Mouse (Mus musculus) heart, embryonic 13.5 days (tissue): ENCODE measurements around the gene Usf3. TPM values are rescaled to one million over a fixed set of nuclear protein-coding genes. Genes with fewer than 3 reads are reported as not detected.

Experiments
- ATAC-seq: fragments of 200-750 bp; cut with Nextera tagmentation; 2 replicates; pipeline ENCODE4 v1.8.0; 2017; ENCODE audit warnings: moderate TSS enrichment; ENCODE audit not compliant: insufficient number of reproducible peaks, low FRiP score, low TSS enrichment; ENCODE audit errors: extremely low read depth
- H3K27ac ChIP-seq: fragments of 300-500 bp; sonication (generic); replicated peaks from 2 replicates; pipeline ENCODE4 v1.5.1; 2015; ENCODE audit warnings: moderate library complexity, mild to moderate bottlenecking, inconsistent platforms
- H3K27me3 ChIP-seq: fragments of 300-500 bp; sonication (generic); replicated peaks from 2 replicates; pipeline ENCODE4 v1.6.1; 2015; ENCODE audit warnings: mild to moderate bottlenecking, inconsistent platforms
- H3K36me3 ChIP-seq: fragments of 300-500 bp; sonication (generic); 2 replicates; pipeline ENCODE4 v1.6.1; 2015; ENCODE audit warnings: mild to moderate bottlenecking, inconsistent platforms
- H3K4me1 ChIP-seq: fragments of 300-500 bp; sonication (generic); 2 replicates; pipeline ENCODE4 v1.6.1; 2015; ENCODE audit warnings: inconsistent platforms
- H3K4me2 ChIP-seq: fragments of 300-500 bp; sonication (generic); 2 replicates; pipeline ENCODE4 v1.6.1; 2015; ENCODE audit warnings: inconsistent platforms, mild to moderate bottlenecking, moderate library complexity
- H3K4me3 ChIP-seq: fragments of 300-500 bp; sonication (generic); 2 replicates; pipeline ENCODE4 v1.5.1; 2015; ENCODE audit warnings: moderate library complexity, mild to moderate bottlenecking, inconsistent platforms
- H3K9ac ChIP-seq: fragments of 300-500 bp; sonication (generic); 2 replicates; pipeline ENCODE4 v1.6.1; 2015; ENCODE audit warnings: inconsistent platforms, mild to moderate bottlenecking, moderate library complexity
- H3K9me3 ChIP-seq: fragments of 300-500 bp; sonication (generic); 2 replicates; pipeline ENCODE4 v1.6.1; 2016; ENCODE audit warnings: inconsistent platforms
- WGBS: fragments of 180-500 bp; shearing (Covaris S2); methylation state at CpG from one replicate; pipeline ENCODE4 v1.1.7; 2015; ENCODE audit warnings: mixed read lengths; 5-methylcytosine and 5-hydroxymethylcytosine counted together
- polyA plus RNA-seq: library from polyadenylated mRNA; unstranded; fragments of >200 nt; fragmentation: Nextera tagmentation; extraction: Ambion mirVana; gene quantifications from 2 replicates; pipeline ENCODE4 v1.2.1, GENCODE M21; 2015

The Usf3 gene
- polyA plus RNA-seq, 1 experiment from 2014 or later = 1.8 TPM

DNA sequence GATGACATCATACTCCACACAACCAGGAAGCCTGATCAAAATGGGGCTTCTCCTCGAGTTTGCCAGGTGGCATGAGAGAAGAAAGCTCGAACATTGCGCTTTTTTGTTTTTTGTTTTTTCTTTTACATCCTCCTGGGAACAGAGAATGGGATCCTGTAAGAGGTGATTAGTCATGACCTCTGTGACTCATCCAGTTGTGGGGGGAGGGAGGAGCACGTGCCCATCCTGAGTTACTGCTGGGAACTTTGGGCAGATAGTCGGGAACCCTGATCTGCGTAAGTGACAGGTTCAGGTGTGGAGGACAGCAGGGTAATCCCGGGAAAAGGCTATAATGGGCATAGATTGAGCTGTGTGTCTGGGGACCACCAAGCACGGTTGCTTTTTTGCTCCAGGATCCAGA lies 67.4 kb downstream of the Usf3 start:
- H3K4me1 ChIP-seq = peaks cover 19% of the 10 kb centered on the region
- no peak overlapping the region for H3K27ac ChIP-seq
- no peaks in the 10 kb centered on the region for H3K27me3 ChIP-seq
- no peak for ATAC-seq
- no peak overlapping the region for H3K9ac ChIP-seq
- no peaks in the 10 kb centered on the region for H3K36me3 ChIP-seq
- no peaks in the 10 kb centered on the region for H3K9me3 ChIP-seq
- no peak overlapping the region for H3K4me3 ChIP-seq
- WGBS = 55% methylated on average over 8 of the region's 8 CpGs
- H3K4me2 ChIP-seq = no peak overlapping the region

DNA sequence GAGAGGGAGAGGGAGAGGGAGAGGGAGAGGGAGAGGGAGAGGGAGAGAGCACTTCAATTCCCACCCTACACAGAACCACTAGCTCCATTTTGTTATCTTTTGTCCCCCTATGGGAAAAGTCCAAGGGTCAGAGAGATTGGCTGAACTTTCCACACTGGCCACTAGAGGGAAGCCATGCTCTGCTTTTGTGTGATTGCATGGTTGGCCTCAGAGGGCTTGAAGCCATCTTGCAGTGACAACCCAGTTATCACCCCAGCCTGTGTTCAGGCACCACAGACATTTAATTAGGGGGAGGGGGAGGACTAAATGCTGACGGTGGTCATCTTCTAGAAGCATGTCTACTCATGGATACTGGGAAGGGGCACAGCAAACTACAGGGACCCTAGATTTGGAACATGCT lies 69.6 kb downstream of the Usf3 start:
- no peak for ATAC-seq
- no peak overlapping the region for H3K9ac ChIP-seq
- H3K9me3 ChIP-seq = no peaks in the 10 kb centered on the region
- H3K27me3 ChIP-seq = no peaks in the 10 kb centered on the region
- H3K27ac ChIP-seq = no peak overlapping the region
- H3K36me3 ChIP-seq = no peaks in the 10 kb centered on the region
- H3K4me2 ChIP-seq = no peak overlapping the region
- peaks cover 19% of the 10 kb centered on the region for H3K4me1 ChIP-seq
- 5% methylated on average over 1 of the region's 1 CpGs for whole genome bisulfite sequencing
- no peak overlapping the region for H3K4me3 ChIP-seq

DNA sequence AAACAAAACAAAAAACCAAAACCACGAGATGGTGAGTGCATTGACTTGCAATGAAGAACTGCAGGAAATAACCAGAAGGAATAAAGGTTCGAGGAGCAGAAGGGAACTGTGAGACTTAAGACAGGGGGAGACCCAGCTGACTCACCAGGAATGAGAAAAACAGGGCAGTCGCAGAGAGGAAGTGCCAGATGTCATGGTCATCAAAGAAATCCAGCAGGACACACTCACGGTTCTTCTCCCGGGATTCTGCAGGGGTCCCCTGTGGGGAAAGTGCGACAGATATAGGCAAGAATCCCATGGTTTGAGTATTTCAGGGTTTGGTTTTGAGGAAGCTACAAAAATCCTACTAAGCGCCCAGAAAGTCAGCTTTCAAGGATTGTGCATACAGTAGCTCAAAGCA lies 70.3 kb downstream of the Usf3 start:
- ATAC-seq = no peak
- Histone ChIP-seq H3K27me3 (no peaks in the 10 kb centered on the region), H3K4me1 (peaks cover 14% of the 10 kb centered on the region), H3K27ac (no peak overlapping the region), H3K4me2 (no peak overlapping the region), H3K4me3 (no peak overlapping the region), H3K36me3 (no peaks in the 10 kb centered on the region), H3K9ac (no peak overlapping the region), H3K9me3 (no peaks in the 10 kb centered on the region)
- 59% methylated on average over 7 of the region's 7 CpGs for WGBS

DNA sequence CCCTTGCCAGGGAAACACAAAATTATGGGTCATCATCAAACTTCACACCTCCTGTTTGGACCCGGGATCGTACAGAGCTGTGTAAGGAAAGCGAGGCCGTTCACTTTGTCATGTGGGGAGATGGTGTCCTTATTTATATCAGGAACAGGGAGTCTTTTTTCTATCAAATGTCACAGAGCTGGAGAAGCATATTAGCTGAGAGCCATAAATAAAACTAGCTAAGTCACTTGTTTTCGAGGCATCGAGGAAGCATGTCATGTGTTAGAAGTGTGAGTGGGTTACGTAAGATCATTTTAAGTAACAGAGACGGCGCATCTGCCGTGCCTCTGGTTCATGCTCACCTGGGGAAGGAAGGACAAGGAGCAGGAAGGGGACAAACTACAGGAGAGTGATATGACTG lies 76.9 kb downstream of the Usf3 start:
- Histone ChIP-seq H3K4me2 (no peak overlapping the region), H3K4me1 (0 out of 2 replicates have a peak, but pooled peaks cover 2% of the 10 kb centered on the region), H3K27me3 (no peaks in the 10 kb centered on the region), H3K9me3 (no peaks in the 10 kb centered on the region), H3K36me3 (no peaks in the 10 kb centered on the region), H3K4me3 (no peak overlapping the region), H3K27ac (no peak overlapping the region), H3K9ac (no peak overlapping the region)
- 79% methylated on average over 10 of the region's 10 CpGs for WGBS
- ATAC-seq = no peak

DNA sequence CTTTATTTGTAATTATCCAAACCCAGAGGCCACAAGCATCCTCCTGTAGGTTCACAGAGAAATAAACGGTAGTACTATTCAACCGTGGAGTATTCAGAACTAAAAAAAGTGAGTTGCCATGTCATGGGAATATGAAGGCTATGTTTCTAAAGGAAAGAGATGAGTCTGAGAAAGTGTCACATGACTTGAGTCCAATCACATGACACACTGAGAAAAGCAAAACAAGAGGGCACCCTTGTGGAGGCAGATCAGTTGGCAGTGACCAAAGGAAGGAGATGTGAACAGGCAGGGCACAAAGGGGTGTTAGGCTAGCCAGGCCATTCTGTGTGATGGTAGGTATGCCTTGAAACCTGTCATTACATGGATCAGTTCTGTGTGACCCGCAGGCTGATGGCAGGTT lies 79.7 kb downstream of the Usf3 start:
- no peak for ATAC-seq
- Histone ChIP-seq H3K27me3 (no peaks in the 10 kb centered on the region), H3K9ac (no peak overlapping the region), H3K4me2 (no peak overlapping the region), H3K27ac (no peak overlapping the region), H3K36me3 (no peaks in the 10 kb centered on the region), H3K4me1 (0 out of 2 replicates have a peak, but pooled peaks cover 8% of the 10 kb centered on the region), H3K4me3 (no peak overlapping the region), H3K9me3 (no peaks in the 10 kb centered on the region)
- WGBS = 81% methylated on average over 3 of the region's 3 CpGs

DNA sequence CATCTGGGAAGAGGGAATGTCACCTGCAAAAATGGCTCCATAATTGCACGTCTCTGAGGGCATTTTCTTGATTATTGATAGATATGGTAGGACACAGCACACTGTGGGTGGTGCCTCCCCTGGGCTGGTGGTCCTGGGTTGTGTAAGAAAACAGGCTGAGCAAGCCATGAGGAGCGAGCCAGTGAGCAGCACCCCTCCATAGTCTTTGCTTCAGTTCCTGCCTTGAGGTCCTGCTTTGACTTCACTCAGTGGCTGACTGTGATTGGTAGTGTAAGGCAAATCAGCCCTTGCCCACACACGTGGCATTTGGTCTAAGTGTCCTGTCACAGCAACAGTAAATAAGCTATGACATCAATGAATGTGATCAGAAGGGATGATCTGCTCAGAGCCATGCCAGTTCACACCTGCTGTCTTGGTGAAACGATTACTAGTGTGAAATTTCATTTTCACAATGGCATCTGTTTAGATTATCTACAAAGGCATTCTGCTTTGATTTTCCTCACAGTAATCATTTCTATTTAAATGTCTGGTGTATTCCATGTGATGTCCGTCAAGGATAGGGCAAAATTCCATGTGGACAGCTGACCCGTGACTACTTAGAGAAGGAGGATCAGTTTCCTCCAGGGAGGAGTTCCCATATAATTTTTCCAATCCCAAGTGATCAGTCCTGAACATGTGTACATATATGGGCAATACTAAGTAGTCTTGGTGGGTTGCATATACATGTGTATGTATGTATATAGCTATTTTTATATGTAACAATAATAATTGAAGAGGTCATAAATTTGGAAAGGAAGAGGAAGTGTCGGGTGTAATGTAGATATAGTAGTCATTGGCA lies 81.0 kb downstream of the Usf3 start:
- Histone ChIP-seq H3K27ac (no peak overlapping the region), H3K27me3 (no peaks in the 10 kb centered on the region), H3K4me1 (0 out of 2 replicates have a peak, but pooled peaks cover 8% of the 10 kb centered on the region), H3K9ac (no peak overlapping the region), H3K4me3 (no peak overlapping the region), H3K36me3 (no peaks in the 10 kb centered on the region), H3K9me3 (no peaks in the 10 kb centered on the region), H3K4me2 (no peak overlapping the region)
- 70% methylated on average over 7 of the region's 7 CpGs for WGBS
- no peak for ATAC-seq

DNA sequence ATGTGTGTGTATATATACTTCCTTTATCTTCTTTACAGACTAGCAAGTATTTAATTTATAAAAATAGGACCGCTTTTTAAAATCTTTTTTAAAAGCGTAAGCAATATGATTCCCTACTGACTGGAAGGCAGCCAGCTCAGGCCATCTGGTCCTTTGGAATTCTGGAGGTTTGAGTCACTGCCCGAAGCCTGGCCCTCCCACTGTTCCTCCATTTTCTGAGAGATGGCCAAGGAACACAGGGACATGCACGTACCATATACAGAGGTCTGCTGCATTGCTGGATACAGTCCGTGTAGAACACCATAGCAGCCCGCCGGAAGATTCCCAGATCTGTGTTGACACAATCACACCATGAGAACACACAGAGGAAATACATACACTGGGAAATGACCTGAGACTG lies 81.7 kb downstream of the Usf3 start:
- WGBS = 63% methylated on average over 7 of the region's 7 CpGs
- no peak for ATAC-seq
- Histone ChIP-seq H3K9me3 (no peaks in the 10 kb centered on the region), H3K4me2 (no peak overlapping the region), H3K9ac (no peak overlapping the region), H3K27me3 (no peaks in the 10 kb centered on the region), H3K4me1 (0 out of 2 replicates have a peak, but pooled peaks cover 8% of the 10 kb centered on the region), H3K36me3 (no peaks in the 10 kb centered on the region), H3K4me3 (no peak overlapping the region), H3K27ac (no peak overlapping the region)

DNA sequence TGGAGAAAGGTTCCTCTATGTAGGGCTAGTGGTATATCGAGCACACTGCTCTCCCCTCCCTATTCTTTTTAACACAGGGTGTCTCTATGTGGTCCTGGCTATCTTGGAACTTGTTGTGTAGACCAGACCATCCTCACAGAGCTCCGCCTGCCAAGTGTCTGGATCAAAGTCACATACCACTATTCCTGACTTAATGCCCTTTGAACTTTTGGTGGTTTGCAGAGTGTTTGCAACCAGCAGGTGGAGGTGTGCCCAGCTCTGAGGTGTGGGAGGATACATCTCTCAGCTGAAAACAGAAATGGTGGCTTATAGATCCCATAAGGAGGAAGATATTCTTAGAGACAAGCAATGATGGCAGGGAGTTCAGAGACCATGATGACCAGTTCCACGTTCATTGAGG lies 84.4 kb downstream of the Usf3 start:
- Histone ChIP-seq H3K9ac (no peak overlapping the region), H3K4me2 (no peak overlapping the region), H3K9me3 (no peaks in the 10 kb centered on the region), H3K36me3 (no peaks in the 10 kb centered on the region), H3K27ac (no peak overlapping the region), H3K4me3 (no peak overlapping the region), H3K27me3 (no peaks in the 10 kb centered on the region), H3K4me1 (0 out of 2 replicates have a peak, but pooled peaks cover 8% of the 10 kb centered on the region)
- ATAC-seq = no peak
- 76% methylated on average over 3 of the region's 3 CpGs for WGBS

DNA sequence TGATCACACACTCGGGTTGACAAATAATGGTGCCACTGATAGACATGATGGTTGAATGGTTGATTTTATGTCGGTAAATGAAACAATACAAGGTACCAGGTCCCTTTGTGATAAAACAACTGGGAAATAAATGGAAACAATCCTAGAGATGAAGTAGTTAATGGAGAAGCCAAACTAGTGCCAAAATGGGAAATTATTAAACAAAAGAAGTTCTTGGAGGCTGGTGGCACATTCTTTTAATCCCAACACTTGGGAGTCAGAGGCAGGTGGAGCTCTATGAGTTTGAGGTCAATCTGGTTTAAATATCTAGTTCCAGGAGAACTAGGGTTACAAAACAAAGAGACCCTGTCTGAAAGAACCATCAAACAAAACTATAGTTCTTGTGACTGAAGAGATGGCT lies 91.9 kb downstream of the Usf3 start:
- WGBS = 77% methylated on average over 2 of the region's 2 CpGs
- H3K36me3 ChIP-seq = no peaks in the 10 kb centered on the region
- no peaks in the 10 kb centered on the region for H3K4me1 ChIP-seq
- H3K27me3 ChIP-seq = no peaks in the 10 kb centered on the region
- H3K4me2 ChIP-seq = no peak overlapping the region
- H3K4me3 ChIP-seq = no peak overlapping the region
- ATAC-seq = no peak
- H3K9me3 ChIP-seq = no peaks in the 10 kb centered on the region
- H3K9ac ChIP-seq = no peak overlapping the region
- no peak overlapping the region for H3K27ac ChIP-seq

DNA sequence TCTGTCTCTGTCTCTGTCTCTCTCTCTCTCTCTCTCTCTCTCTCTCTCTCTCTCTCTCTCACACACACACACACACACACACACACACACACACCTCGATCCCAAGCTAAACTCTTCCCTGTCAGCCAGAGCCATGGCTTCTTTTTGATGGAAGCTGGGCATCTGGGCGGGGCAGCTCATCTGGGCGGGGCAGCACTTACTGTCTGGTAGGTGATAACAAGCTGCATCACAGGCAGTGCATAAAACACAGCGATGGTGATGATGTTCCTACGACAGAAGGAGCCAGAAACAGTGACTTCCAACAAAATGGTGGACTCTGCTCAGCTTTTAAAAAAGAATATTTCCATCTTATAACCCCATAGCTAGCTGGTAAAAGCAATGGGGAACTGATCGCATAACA lies 92.5 kb downstream of the Usf3 start:
- Histone ChIP-seq H3K36me3 (no peaks in the 10 kb centered on the region), H3K9me3 (no peaks in the 10 kb centered on the region), H3K27me3 (no peaks in the 10 kb centered on the region), H3K27ac (no peak overlapping the region), H3K9ac (no peak overlapping the region), H3K4me2 (no peak overlapping the region), H3K4me1 (no peaks in the 10 kb centered on the region), H3K4me3 (no peak overlapping the region)
- 69% methylated on average over 6 of the region's 6 CpGs for WGBS
- no peak for ATAC-seq

DNA sequence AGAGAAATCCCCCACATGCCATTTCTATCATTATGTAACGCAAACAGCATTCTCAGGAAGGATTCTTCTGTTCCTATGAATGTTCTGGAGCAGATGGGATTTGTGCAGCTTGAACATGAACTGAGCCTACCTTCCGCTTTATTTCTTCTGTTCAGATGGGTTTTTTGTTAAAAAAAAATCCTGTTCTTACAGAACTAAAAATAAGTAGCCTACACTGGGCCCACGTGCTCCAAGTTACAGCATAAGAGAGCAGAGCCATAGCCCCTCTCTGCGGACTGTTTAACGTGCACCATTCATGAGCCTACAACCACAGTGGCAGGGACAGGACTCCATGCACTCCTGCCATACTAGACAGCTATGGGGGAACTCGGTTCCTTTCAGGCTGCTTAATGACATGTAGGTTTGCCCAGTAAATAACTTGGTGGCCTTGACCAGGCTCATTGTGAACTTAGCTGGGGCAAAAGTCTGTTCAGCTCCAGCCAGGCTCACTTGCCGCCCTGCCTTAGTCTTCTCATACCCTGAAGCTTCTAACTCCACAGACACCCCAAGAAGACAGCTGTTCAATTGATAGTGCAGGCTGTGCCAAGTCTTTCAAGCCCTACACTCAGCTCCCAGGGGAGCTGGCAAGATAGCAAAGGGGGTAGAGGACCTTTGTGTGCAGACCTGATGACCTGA lies 95.6 kb downstream of the Usf3 start:
- no peak for ATAC-seq
- Histone ChIP-seq H3K27ac (no peak overlapping the region), H3K9ac (no peak overlapping the region), H3K36me3 (no peaks in the 10 kb centered on the region), H3K27me3 (no peaks in the 10 kb centered on the region), H3K4me1 (peaks cover 9% of the 10 kb centered on the region), H3K9me3 (no peaks in the 10 kb centered on the region), H3K4me2 (no peak overlapping the region), H3K4me3 (no peak overlapping the region)
- WGBS = 80% methylated on average over 7 of the region's 7 CpGs

DNA sequence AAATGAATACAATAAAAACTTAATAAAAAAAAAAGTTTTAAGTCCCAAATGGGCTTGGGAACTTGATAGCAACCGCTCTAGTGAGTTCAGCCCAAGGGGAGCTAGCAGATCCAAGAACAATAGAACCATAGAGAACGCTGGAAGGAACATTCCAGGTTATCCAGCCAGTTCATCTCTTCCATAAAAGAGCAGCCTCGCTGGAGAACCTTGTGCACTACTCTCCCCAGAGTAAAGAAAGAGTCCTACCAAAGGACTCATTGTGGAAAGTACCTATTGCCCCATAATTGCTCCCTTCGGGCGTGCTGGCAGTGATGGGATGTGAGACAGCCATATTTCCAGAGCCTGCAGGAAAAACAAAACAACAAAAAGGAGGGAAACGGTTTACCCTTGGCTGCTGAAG lies 96.5 kb downstream of the Usf3 start:
- H3K27me3 ChIP-seq = no peaks in the 10 kb centered on the region
- H3K27ac ChIP-seq = no peak overlapping the region
- no peaks in the 10 kb centered on the region for H3K36me3 ChIP-seq
- WGBS = 73% methylated on average over 6 of the region's 6 CpGs
- H3K4me2 ChIP-seq = no peak overlapping the region
- no peak overlapping the region for H3K4me3 ChIP-seq
- no peak overlapping the region for H3K9ac ChIP-seq
- H3K4me1 ChIP-seq = peaks cover 9% of the 10 kb centered on the region
- H3K9me3 ChIP-seq = no peaks in the 10 kb centered on the region
- ATAC-seq = no peak
